Mouse (Mus musculus): ENCODE data around the gene Akr1c14. TPM values are rescaled to one million over a fixed set of nuclear protein-coding genes. Genes with fewer than 3 reads are reported as not detected.

Gene Akr1c14
- total and polyA plus RNA-seq, 3 experiments, result not detected

DNA sequence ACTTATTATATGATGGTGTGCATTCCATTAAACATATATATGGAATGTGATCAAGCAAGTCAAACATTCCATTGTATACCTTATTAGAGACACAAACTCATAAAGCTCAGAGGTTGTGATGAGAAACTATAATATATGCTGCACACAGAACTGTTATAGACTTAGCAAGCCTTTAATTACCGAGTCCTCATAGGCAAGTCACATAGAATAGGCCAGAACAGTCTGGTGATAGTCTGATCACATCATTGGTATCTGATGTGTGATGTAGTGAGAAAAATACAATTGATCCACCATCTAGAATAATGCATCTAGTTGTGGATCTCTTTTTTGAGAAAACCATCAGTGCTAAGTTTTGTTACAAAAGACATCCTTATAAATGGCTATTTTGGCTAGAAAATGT lies 82.5 kb downstream of the Akr1c14 start:
- H3K4me3 ChIP-seq (ENCODE audit: low read depth, low read length), result no peak overlapping the region
- no peaks in the 10 kb centered on the region for H3K9me3 ChIP-seq (replicated peaks)
- H3K36me3 ChIP-seq (replicated peaks), result no peaks in the 10 kb centered on the region
- TF ChIP-seq TAL1 (conservative IDR thresholded peaks at IDR 0.05; ENCODE audit: low read depth, low read length), result no peak
- TF ChIP-seq GATA2 (IDR thresholded peaks at IDR 0.05; ENCODE audit: borderline replicate concordance, low read depth, low read length), result no peak
- TF ChIP-seq CTCF (IDR thresholded peaks at IDR 0.05; ENCODE audit: low read depth, low read length), result no peak
- no peak for TF ChIP-seq GATA1 (IDR thresholded peaks at IDR 0.05; ENCODE audit: borderline replicate concordance, low read length)
- no peak for TF ChIP-seq POLR2AphosphoS5 (IDR thresholded peaks at IDR 0.05; ENCODE audit: insufficient replicate concordance, low read depth, low read length)
- H3K4me1 ChIP-seq (ENCODE audit: insufficient read depth, low read depth, low read length), result no peaks in the 10 kb centered on the region
- DNase-seq (ENCODE audit: low spot score) (no peak), ATAC-seq (ENCODE audit: extremely low read depth, insufficient number of reproducible peaks, low FRiP score, poor library complexity, severe bottlenecking) (no peak)
- peaks cover 3% of the 10 kb centered on the region; the same call in 1 of the 2 replicates for H3K27me3 ChIP-seq (ENCODE audit: insufficient read depth, low read length)

GRCm38 (mm10) chr13:4131721-4132120 lies 82.9 kb downstream of the Akr1c14 start:
- Histone ChIP-seq H3K4me1 (ENCODE audit: insufficient read depth, low read depth, low read length) (no peaks in the 10 kb centered on the region), H3K36me3 (replicated peaks) (no peaks in the 10 kb centered on the region), H3K4me3 (ENCODE audit: low read depth, low read length) (no peak overlapping the region), H3K9me3 (replicated peaks) (no peaks in the 10 kb centered on the region), H3K27me3 (ENCODE audit: insufficient read depth, low read length) (peaks cover 3% of the 10 kb centered on the region; the same call in 1 of the 2 replicates)
- DNase-seq (ENCODE audit: low spot score), result no peak
- ATAC-seq (ENCODE audit: extremely low read depth, insufficient number of reproducible peaks, low FRiP score, poor library complexity, severe bottlenecking), result no peak
- TF ChIP-seq GATA1 (IDR thresholded peaks at IDR 0.05; ENCODE audit: borderline replicate concordance, low read length) (no peak), TAL1 (conservative IDR thresholded peaks at IDR 0.05; ENCODE audit: low read depth, low read length) (no peak), POLR2AphosphoS5 (IDR thresholded peaks at IDR 0.05; ENCODE audit: insufficient replicate concordance, low read depth, low read length) (no peak), CTCF (IDR thresholded peaks at IDR 0.05; ENCODE audit: low read depth, low read length) (no peak), GATA2 (IDR thresholded peaks at IDR 0.05; ENCODE audit: borderline replicate concordance, low read depth, low read length) (no peak)

GRCm38 (mm10) chr13:4133070-4133469 lies 84.3 kb downstream of the Akr1c14 start:
- Histone ChIP-seq H3K4me3 (ENCODE audit: low read depth, low read length) (no peak overlapping the region), H3K36me3 (replicated peaks) (no peaks in the 10 kb centered on the region), H3K27me3 (ENCODE audit: insufficient read depth, low read length) (no peaks in the 10 kb centered on the region), H3K9me3 (replicated peaks) (no peaks in the 10 kb centered on the region), H3K4me1 (ENCODE audit: insufficient read depth, low read depth, low read length) (no peaks in the 10 kb centered on the region)
- DNase-seq (ENCODE audit: low spot score) (no peak), ATAC-seq (ENCODE audit: extremely low read depth, insufficient number of reproducible peaks, low FRiP score, poor library complexity, severe bottlenecking) (no peak)
- no peak for TF ChIP-seq CTCF (IDR thresholded peaks at IDR 0.05; ENCODE audit: low read depth, low read length)
- no peak for TF ChIP-seq POLR2AphosphoS5 (IDR thresholded peaks at IDR 0.05; ENCODE audit: insufficient replicate concordance, low read depth, low read length)
- no peak for TF ChIP-seq TAL1 (conservative IDR thresholded peaks at IDR 0.05; ENCODE audit: low read depth, low read length)

Other genes starting within 250 kb of the Akr1c14 start
- gene Calml3, start 244.7 kb upstream of the Akr1c14 start, total RNA-seq (2014; fragmentation: Nextera tagmentation), result not detected in 2 replicates
- gene Calml3, start 244.7 kb upstream of the Akr1c14 start, total RNA-seq (2017), result 0.27 TPM in 1 of 2 replicates, not detected in the other
- not detected in 2 replicates for gene Calml3, start 244.7 kb upstream of the Akr1c14 start, polyA plus RNA-seq (2012)
- not detected in 2 replicates for gene Calm4, start 211.3 kb upstream of the Akr1c14 start, total RNA-seq (2014; fragmentation: Nextera tagmentation)
- gene Calm4, start 211.3 kb upstream of the Akr1c14 start, total RNA-seq (2017), result not detected in 2 replicates
- gene Calm4, start 211.3 kb upstream of the Akr1c14 start, polyA plus RNA-seq (2012), result not detected in 2 replicates
- not detected in 2 replicates for gene Calm5, start 194.8 kb upstream of the Akr1c14 start, total RNA-seq (2014; fragmentation: Nextera tagmentation)
- gene Calm5, start 194.8 kb upstream of the Akr1c14 start, total RNA-seq (2017), result not detected in 2 replicates
- not detected in 2 replicates for gene Calm5, start 194.8 kb upstream of the Akr1c14 start, polyA plus RNA-seq (2012)
- 43.6 and 47.6 TPM in 2 replicates for gene Net1, start 130.8 kb upstream of the Akr1c14 start, total RNA-seq (2014; fragmentation: Nextera tagmentation)
- 60.5 and 103 TPM in 2 replicates for gene Net1, start 130.8 kb upstream of the Akr1c14 start, total RNA-seq (2017)
- 45.6 and 48.8 TPM in 2 replicates for gene Net1, start 130.8 kb upstream of the Akr1c14 start, polyA plus RNA-seq (2012)
- not detected in 2 replicates for gene Tubal3, start 130.7 kb upstream of the Akr1c14 start, total RNA-seq (2014; fragmentation: Nextera tagmentation)
- 0.16 TPM in 1 of 2 replicates, not detected in the other for gene Tubal3, start 130.7 kb upstream of the Akr1c14 start, total RNA-seq (2017)
- gene Tubal3, start 130.7 kb upstream of the Akr1c14 start, polyA plus RNA-seq (2012), result not detected in 2 replicates
- not detected in 2 replicates for gene Ucn3, start 103.7 kb upstream of the Akr1c14 start, total RNA-seq (2014; fragmentation: Nextera tagmentation)
- gene Ucn3, start 103.7 kb upstream of the Akr1c14 start, total RNA-seq (2017), result 0.11 and 0.23 TPM in 2 replicates
- gene Ucn3, start 103.7 kb upstream of the Akr1c14 start, polyA plus RNA-seq (2012), result not detected in 2 replicates
- not detected in 2 replicates for gene Akr1c18, start 101.6 kb downstream of the Akr1c14 start, total RNA-seq (2014; fragmentation: Nextera tagmentation)
- gene Akr1c18, start 101.6 kb downstream of the Akr1c14 start, total RNA-seq (2017), result not detected in 2 replicates
- not detected in 2 replicates for gene Akr1c18, start 101.6 kb downstream of the Akr1c14 start, polyA plus RNA-seq (2012)
- 76.4 and 99.4 TPM in 2 replicates for gene Akr1c13, start 142.1 kb downstream of the Akr1c14 start, total RNA-seq (2014; fragmentation: Nextera tagmentation)
- 350 and 361 TPM in 2 replicates for gene Akr1c13, start 142.1 kb downstream of the Akr1c14 start, total RNA-seq (2017)
- 5.9 and 6.1 TPM in 2 replicates for gene Akr1c13, start 142.1 kb downstream of the Akr1c14 start, polyA plus RNA-seq (2012)
- gene Akr1c19, start 179.7 kb downstream of the Akr1c14 start, total RNA-seq (2014; fragmentation: Nextera tagmentation), result not detected in 2 replicates
- 0.11 and 0.70 TPM in 2 replicates for gene Akr1c19, start 179.7 kb downstream of the Akr1c14 start, total RNA-seq (2017)
- gene Akr1c19, start 179.7 kb downstream of the Akr1c14 start, polyA plus RNA-seq (2012), result not detected in 2 replicates
- gene Akr1c12, start 230.4 kb downstream of the Akr1c14 start, total RNA-seq (2014; fragmentation: Nextera tagmentation), result 9.0 and 11.9 TPM in 2 replicates
- gene Akr1c12, start 230.4 kb downstream of the Akr1c14 start, total RNA-seq (2017), result 34.8 and 36.1 TPM in 2 replicates
- gene Akr1c12, start 230.4 kb downstream of the Akr1c14 start, polyA plus RNA-seq (2012), result 0.63 and 1.0 TPM in 2 replicates